Mouse (Mus musculus): ENCODE measurements around the gene Gm20911.
"Not testable (repeated sequence)": the region's sequence is repeated elsewhere in the genome, so short reads cannot be mapped to it uniquely, and the experiment has no call there.

The Gm20911 gene

DNA sequence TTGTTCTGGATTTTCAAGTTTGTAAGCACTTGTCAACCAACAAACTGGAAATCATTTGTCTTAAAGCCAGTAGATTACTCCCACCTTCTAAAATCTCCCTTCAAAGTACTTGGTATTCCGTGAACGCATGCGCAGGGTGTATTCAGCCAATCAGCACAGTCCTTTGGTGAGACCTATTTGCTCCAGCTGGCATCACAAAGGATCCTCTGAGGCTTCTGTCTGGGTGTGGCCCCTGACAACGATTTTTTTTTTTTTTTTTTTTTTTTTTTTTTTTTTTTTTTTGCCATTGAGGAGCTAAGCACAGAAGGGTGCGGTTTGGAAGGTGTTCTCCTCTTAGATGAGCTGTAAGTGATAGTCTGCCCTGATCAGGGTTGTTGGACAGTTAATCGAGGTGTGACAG is at the start of gene Gm20911:
Gene Gm20911 (plus strand): TSS at position 301 of the 400 bp plus-strand sequence.
- DNase-seq = not testable (repeated sequence)
